Mouse (Mus musculus): ENCODE results near the gene Kctd13. TPM values are rescaled to one million over a fixed set of nuclear protein-coding genes. Genes with fewer than 3 reads are reported as not detected.
A peak's percentile ranks its signal among the peaks of the same experiment; 100 is the strongest.

Gene Kctd13
- polyA plus RNA-seq, 1 experiment from 2014 or later, result 85.7 TPM

- H3K36me3 ChIP-seq, result peaks cover 33% of the 10 kb centered on the region
- H3K27me3 ChIP-seq, result peaks cover 22% of the 10 kb centered on the region
- peak within 1 kb of the TSS; percentile 81 for H3K9ac ChIP-seq (replicated peaks)
- no peaks in the 10 kb centered on the region for H3K9me3 ChIP-seq
- H3K4me1 ChIP-seq (replicated peaks), result peaks cover 72% of the 10 kb centered on the region
- peak; percentile 69 for ATAC-seq
- H3K4me3 ChIP-seq (replicated peaks), result peak within 1 kb of the TSS; percentile 63
- peak within 1 kb of the TSS; percentile 98 for H3K4me2 ChIP-seq (replicated peaks)
- under 1% methylated on average over 21 of the region's 21 CpGs for WGBS
- H3K27ac ChIP-seq, result peak within 1 kb of the TSS; percentile 93
Observed at GRCm38 (mm10) chr7:126949403-126949792, 20.7 kb downstream of the Kctd13 start, which contains the start of gene Asphd1. Gene Asphd1, minus strand, starts transcription at chr7:126949582.

- Histone ChIP-seq H3K9me3 (no peaks in the 10 kb centered on the region), H3K27me3 (peaks cover 22% of the 10 kb centered on the region), H3K4me2 (replicated peaks) (peak within 1 kb of the TSS; percentile 98), H3K4me3 (replicated peaks) (peak within 1 kb of the TSS; percentile 63), H3K36me3 (peaks cover 27% of the 10 kb centered on the region), H3K4me1 (replicated peaks) (peaks cover 72% of the 10 kb centered on the region), H3K9ac (replicated peaks) (peak within 1 kb of the TSS; percentile 81), H3K27ac (peak within 1 kb of the TSS; percentile 93)
- 1% methylated on average over 42 of the region's 42 CpGs for WGBS
- ATAC-seq, result peak; percentile 90
Observed at GRCm38 (mm10) chr7:126949793-126950646, 21.3 kb downstream of the Kctd13 start, which contains the start of gene Sez6l2. Gene Sez6l2, plus strand, starts transcription at chr7:126950563.

- ATAC-seq, result no peak
- Histone ChIP-seq H3K4me3 (replicated peaks) (peak overlapping the region; percentile 63), H3K4me2 (replicated peaks) (peak overlapping the region; percentile 98), H3K4me1 (replicated peaks) (peaks cover 72% of the 10 kb centered on the region), H3K9me3 (no peaks in the 10 kb centered on the region), H3K9ac (replicated peaks) (peak overlapping the region; percentile 81), H3K27ac (peak overlapping the region; percentile 93), H3K27me3 (peaks cover 22% of the 10 kb centered on the region), H3K36me3 (peaks cover 24% of the 10 kb centered on the region)
- 3% methylated on average over 26 of the region's 26 CpGs for WGBS
Observed at GRCm38 (mm10) chr7:126950647-126951615, 22.3 kb downstream of the Kctd13 start.

- Histone ChIP-seq H3K4me2 (replicated peaks) (peak overlapping the region; percentile 98), H3K36me3 (peaks cover 16% of the 10 kb centered on the region), H3K9ac (replicated peaks) (peak overlapping the region; percentile 81), H3K4me1 (replicated peaks) (peaks cover 67% of the 10 kb centered on the region), H3K27me3 (peaks cover 22% of the 10 kb centered on the region), H3K4me3 (replicated peaks) (peak overlapping the region; percentile 63), H3K27ac (0 out of 2 replicates have a peak overlapping the region, but pooled peaks have one; percentile 25), H3K9me3 (no peaks in the 10 kb centered on the region)
- no peak for ATAC-seq
- 22% methylated on average over 4 of the region's 4 CpGs for WGBS
Observed at GRCm38 (mm10) chr7:126951741-126952140, 23.1 kb downstream of the Kctd13 start.

GRCm38 (mm10) chr7:126952646-126953045, 24.0 kb downstream of the Kctd13 start:
- ATAC-seq, result no peak
- Histone ChIP-seq H3K4me1 (replicated peaks) (peaks cover 58% of the 10 kb centered on the region), H3K4me2 (replicated peaks) (peak overlapping the region; percentile 98), H3K4me3 (replicated peaks) (peak overlapping the region; percentile 63), H3K9me3 (no peaks in the 10 kb centered on the region), H3K27ac (no peak overlapping the region), H3K9ac (replicated peaks) (peak overlapping the region; percentile 81), H3K36me3 (peaks cover 26% of the 10 kb centered on the region), H3K27me3 (peaks cover 22% of the 10 kb centered on the region)
- WGBS, result 0% methylated on average over 5 of the region's 8 CpGs

GRCm38 (mm10) chr7:126955125-126955524, 26.4 kb downstream of the Kctd13 start:
- Histone ChIP-seq H3K27me3 (peaks cover 22% of the 10 kb centered on the region), H3K36me3 (peaks cover 48% of the 10 kb centered on the region), H3K4me2 (replicated peaks) (no peak overlapping the region), H3K4me1 (replicated peaks) (peaks cover 35% of the 10 kb centered on the region), H3K4me3 (replicated peaks) (no peak overlapping the region), H3K9me3 (no peaks in the 10 kb centered on the region), H3K27ac (no peak overlapping the region), H3K9ac (replicated peaks) (no peak overlapping the region)
- 64% methylated on average over 3 of the region's 3 CpGs for WGBS
- no peak for ATAC-seq

- H3K4me3 ChIP-seq (replicated peaks), result no peak overlapping the region
- WGBS, result 76% methylated on average over 9 of the region's 9 CpGs
- peaks cover 82% of the 10 kb centered on the region for H3K36me3 ChIP-seq
- no peaks in the 10 kb centered on the region for H3K4me1 ChIP-seq (replicated peaks)
- no peak for ATAC-seq
- H3K9me3 ChIP-seq, result no peaks in the 10 kb centered on the region
- H3K9ac ChIP-seq (replicated peaks), result no peak overlapping the region
- no peak overlapping the region for H3K4me2 ChIP-seq (replicated peaks)
- H3K27me3 ChIP-seq, result peaks cover 38% of the 10 kb centered on the region
- H3K27ac ChIP-seq, result no peak overlapping the region
Observed at GRCm38 (mm10) chr7:126959780-126960179, 31.1 kb downstream of the Kctd13 start.

- H3K4me2 ChIP-seq (replicated peaks), result no peak overlapping the region
- 88% methylated on average over 5 of the region's 5 CpGs for WGBS
- ATAC-seq, result no peak
- H3K4me1 ChIP-seq (replicated peaks), result no peaks in the 10 kb centered on the region
- peaks cover 83% of the 10 kb centered on the region for H3K36me3 ChIP-seq
- no peak overlapping the region for H3K27ac ChIP-seq
- no peak overlapping the region for H3K9ac ChIP-seq (replicated peaks)
- peaks cover 38% of the 10 kb centered on the region for H3K27me3 ChIP-seq
- H3K4me3 ChIP-seq (replicated peaks), result no peak overlapping the region
- H3K9me3 ChIP-seq, result no peaks in the 10 kb centered on the region
Observed at GRCm38 (mm10) chr7:126961095-126961494, 32.4 kb downstream of the Kctd13 start.

- no peak overlapping the region for H3K9ac ChIP-seq (replicated peaks)
- H3K36me3 ChIP-seq, result peaks cover 87% of the 10 kb centered on the region
- 88% methylated on average over 4 of the region's 4 CpGs for WGBS
- H3K27ac ChIP-seq, result no peak overlapping the region
- no peaks in the 10 kb centered on the region for H3K4me1 ChIP-seq (replicated peaks)
- H3K9me3 ChIP-seq, result no peaks in the 10 kb centered on the region
- H3K4me2 ChIP-seq (replicated peaks), result no peak overlapping the region
- no peak for ATAC-seq
- H3K27me3 ChIP-seq, result peaks cover 38% of the 10 kb centered on the region
- H3K4me3 ChIP-seq (replicated peaks), result no peak overlapping the region
Observed at GRCm38 (mm10) chr7:126961965-126962364, 33.3 kb downstream of the Kctd13 start.

- Histone ChIP-seq H3K9me3 (no peaks in the 10 kb centered on the region), H3K4me3 (replicated peaks) (no peak overlapping the region), H3K9ac (replicated peaks) (no peak overlapping the region), H3K27ac (no peak overlapping the region), H3K27me3 (peaks cover 38% of the 10 kb centered on the region), H3K36me3 (peaks cover 87% of the 10 kb centered on the region), H3K4me2 (replicated peaks) (no peak overlapping the region), H3K4me1 (replicated peaks) (no peaks in the 10 kb centered on the region)
- WGBS, result 30% methylated on average over 19 of the region's 19 CpGs
- no peak for ATAC-seq
Observed at GRCm38 (mm10) chr7:126963548-126964286, 35.0 kb downstream of the Kctd13 start.

- Histone ChIP-seq H3K9ac (replicated peaks) (no peak overlapping the region), H3K27me3 (peaks cover 37% of the 10 kb centered on the region), H3K36me3 (peaks cover 88% of the 10 kb centered on the region), H3K9me3 (no peaks in the 10 kb centered on the region; the same call in 1 of the 2 replicates), H3K4me3 (replicated peaks) (no peak overlapping the region), H3K4me2 (replicated peaks) (no peak overlapping the region), H3K4me1 (replicated peaks) (no peaks in the 10 kb centered on the region), H3K27ac (no peak overlapping the region)
- 67% methylated on average over 3 of the region's 3 CpGs for WGBS
- no peak for ATAC-seq
Observed at GRCm38 (mm10) chr7:126965568-126965967, 36.9 kb downstream of the Kctd13 start.
